Mouse (Mus musculus) spleen, adult 12 weeks (tissue): ENCODE results near the gene Ano1.

Source experiments
- DNase-seq: peaks from one replicate; pipeline ENCODE4 v3.0.0; 2022; ENCODE audit warnings: low spot score

Ano1 gene

GRCm38 (mm10) chr7:144751833-144752232 lies at the start of gene Ano1:
Ano1 (minus strand) TSS chr7:144751974.
- no peak for DNase-seq

- DNase-seq, result no peak
Observed at GRCm38 (mm10) chr7:144798471-144798870, 46.7 kb upstream of the Ano1 start.

- no peak for DNase-seq
Observed at GRCm38 (mm10) chr7:144796986-144797735, 45.4 kb upstream of the Ano1 start.

- DNase-seq, result no peak
Observed at GRCm38 (mm10) chr7:144795976-144796474, 44.3 kb upstream of the Ano1 start.

GRCm38 (mm10) chr7:144793296-144793695 lies 41.5 kb upstream of the Ano1 start:
- DNase-seq, result no peak

GRCm38 (mm10) chr7:144791426-144791825 lies 39.7 kb upstream of the Ano1 start:
- no peak for DNase-seq

- DNase-seq, result no peak
Observed at GRCm38 (mm10) chr7:144789601-144790556, 38.1 kb upstream of the Ano1 start.

- no peak for DNase-seq
Observed at GRCm38 (mm10) chr7:144788631-144789030, 36.9 kb upstream of the Ano1 start.

GRCm38 (mm10) chr7:144787501-144787900 lies 35.7 kb upstream of the Ano1 start:
- no peak for DNase-seq

- DNase-seq, result peak; percentile 20
Observed at GRCm38 (mm10) chr7:144786571-144786970, 34.8 kb upstream of the Ano1 start.

GRCm38 (mm10) chr7:144784176-144784575 lies 32.4 kb upstream of the Ano1 start:
- no peak for DNase-seq

- no peak for DNase-seq
Observed at GRCm38 (mm10) chr7:144782402-144782801, 30.6 kb upstream of the Ano1 start.

GRCm38 (mm10) chr7:144781337-144781736 lies 29.6 kb upstream of the Ano1 start:
- DNase-seq, result no peak

- no peak for DNase-seq
Observed at GRCm38 (mm10) chr7:144780190-144780589, 28.4 kb upstream of the Ano1 start.

GRCm38 (mm10) chr7:144779691-144780090 lies 27.9 kb upstream of the Ano1 start:
- no peak for DNase-seq

- DNase-seq, result no peak
Observed at GRCm38 (mm10) chr7:144777805-144778204, 26.0 kb upstream of the Ano1 start.

GRCm38 (mm10) chr7:144775804-144776447 lies 24.2 kb upstream of the Ano1 start:
- DNase-seq, result peak; percentile 63

- no peak for DNase-seq
Observed at GRCm38 (mm10) chr7:144775214-144775613, 23.4 kb upstream of the Ano1 start.

GRCm38 (mm10) chr7:144774283-144774682 lies 22.5 kb upstream of the Ano1 start:
- no peak for DNase-seq

GRCm38 (mm10) chr7:144770116-144770515 lies 18.3 kb upstream of the Ano1 start:
- no peak for DNase-seq

- DNase-seq, result no peak
Observed at GRCm38 (mm10) chr7:144769434-144770080, 17.8 kb upstream of the Ano1 start.

GRCm38 (mm10) chr7:144768845-144769244 lies 17.1 kb upstream of the Ano1 start:
- DNase-seq, result no peak
